Mouse (Mus musculus) brain, adult 2 months (tissue): ENCODE results near the gene Cdh15.
A peak's percentile ranks its signal among the peaks of the same experiment; 100 is the strongest.

ENCODE experiments used
- DNase-seq: peaks from one replicate; pipeline ENCODE4 v3.0.0; 2011; ENCODE audit warnings: low read depth, low spot score

Cdh15 gene

DNA sequence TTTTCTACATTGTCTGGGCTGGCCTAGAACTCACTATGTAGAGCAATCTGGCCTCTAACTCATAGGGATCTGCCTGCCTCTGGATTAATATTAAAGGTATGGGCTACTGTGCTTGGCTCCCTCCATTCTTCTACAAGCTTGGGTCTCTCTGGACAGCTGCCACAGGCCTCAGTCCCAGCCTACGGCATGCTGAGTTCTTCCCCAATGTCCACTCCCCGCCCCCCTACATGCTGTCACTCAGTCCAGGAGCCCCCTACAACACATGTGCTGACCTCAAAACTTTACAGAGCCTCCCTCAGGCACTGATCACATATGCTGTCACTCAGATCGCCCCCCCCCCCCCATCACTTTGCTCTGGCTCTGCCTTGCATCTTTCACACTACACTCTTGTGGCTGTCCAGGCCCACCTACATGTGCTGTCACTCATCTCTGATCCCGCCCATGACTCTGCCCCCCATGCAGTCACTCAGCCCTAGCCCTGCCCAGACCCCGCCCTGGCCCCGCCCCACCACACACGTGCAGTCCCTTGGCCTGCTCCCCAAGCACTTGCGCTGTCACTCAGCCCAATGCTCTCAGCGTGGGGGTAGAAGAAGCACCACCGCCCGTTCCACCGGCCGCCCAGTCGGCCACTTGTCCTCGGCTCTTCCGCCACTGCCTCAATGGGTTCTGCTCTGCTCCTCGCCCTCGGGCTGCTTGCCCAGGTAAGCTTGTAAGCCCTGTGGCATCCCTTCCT, at the start of gene Cdh15:
TSS of gene Cdh15 (plus strand) at position 138 of the 733 bp plus-strand sequence.
- DNase-seq: peak; percentile 95

DNA sequence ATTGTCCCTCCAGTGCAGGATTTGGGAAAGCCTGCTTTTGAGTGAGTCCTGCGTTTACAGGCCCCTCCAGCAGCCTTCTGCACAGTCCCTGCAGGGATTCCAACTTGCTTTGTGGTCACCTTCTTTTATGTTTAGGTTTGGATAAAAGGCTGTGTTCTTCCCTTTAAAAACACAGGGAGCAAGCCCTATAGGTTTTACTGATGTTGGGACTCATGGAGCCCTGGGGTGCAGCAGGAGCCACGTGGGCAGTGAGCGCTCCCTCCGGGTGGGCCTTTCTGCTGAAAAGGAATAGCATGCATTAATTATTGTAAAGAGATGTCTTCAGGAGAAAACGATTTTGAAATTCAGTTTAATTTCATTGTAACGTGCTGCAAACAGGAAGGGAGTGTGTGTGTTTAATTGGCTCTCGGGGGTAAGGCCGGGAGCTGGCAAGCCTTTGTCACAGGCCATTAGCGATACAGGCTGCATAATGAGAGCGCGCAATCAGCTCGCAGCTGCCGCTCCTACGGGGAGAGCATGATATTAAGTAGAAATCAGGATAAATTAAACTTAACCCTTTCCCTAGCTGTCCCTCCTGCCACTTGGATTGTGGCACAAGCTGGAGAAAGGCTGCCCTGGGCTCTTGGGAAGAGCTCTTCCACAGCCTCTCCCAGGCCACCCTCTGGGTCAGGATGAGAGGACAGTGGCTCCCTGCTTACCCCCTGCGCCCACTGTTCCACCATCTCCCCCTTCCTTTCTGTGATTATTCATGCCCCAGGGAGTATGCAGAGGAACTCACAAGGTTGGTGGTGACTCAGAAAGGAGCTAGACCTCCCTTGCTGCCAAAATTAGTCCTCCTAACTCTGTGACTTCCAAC, 43.6 kb upstream of the Cdh15 start:
- DNase-seq: peak; percentile 78

DNA sequence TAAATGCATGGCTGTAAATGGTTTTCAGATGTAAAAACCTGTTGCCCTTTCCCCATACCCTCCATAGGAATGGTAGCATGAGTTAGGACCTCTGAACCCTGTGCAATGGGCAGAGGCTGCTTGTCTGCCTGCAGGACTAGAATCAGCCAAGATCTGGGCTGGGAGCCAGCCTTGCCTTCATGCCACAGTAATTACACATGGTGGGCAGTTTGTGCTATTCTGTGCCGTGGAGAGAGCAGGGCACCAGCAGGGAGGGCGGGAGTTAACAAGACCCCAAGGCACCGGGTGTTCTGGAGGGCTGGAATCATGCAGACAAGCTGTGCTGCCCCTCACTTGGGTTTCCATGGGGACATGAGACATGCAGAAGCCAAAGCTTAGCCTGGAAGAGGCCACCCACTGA, 42.4 kb upstream of the Cdh15 start:
- peak; percentile 82 for DNase-seq

DNA sequence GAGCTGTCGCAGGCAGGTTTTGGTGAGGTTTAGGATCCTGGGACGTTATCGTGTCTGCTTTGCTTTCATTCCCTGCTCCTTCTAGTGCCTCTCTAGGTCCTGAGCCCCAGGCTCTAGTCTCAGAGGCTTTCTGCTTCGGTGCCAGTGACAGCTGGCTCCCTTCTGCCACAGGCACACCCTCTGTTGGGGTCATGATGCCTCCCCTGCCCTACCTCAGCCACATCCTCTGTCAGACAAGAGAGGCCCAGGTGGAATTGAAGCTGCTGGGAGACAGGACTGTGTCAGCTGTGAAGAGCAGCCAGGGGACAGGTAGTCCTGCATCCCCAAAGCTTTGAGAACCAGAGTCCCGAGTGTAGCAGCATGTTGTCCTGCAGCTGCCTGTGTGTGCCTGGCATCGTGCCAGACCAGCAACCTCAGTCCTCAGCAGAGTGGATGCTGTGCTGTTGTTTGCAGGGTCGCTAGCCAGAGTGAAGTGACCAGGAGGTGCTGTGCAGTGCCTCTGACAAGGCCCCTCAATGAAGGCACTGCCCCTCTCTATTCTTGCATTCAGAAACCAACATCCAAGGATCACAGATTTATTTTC, 40.7 kb upstream of the Cdh15 start:
- no peak for DNase-seq

DNA sequence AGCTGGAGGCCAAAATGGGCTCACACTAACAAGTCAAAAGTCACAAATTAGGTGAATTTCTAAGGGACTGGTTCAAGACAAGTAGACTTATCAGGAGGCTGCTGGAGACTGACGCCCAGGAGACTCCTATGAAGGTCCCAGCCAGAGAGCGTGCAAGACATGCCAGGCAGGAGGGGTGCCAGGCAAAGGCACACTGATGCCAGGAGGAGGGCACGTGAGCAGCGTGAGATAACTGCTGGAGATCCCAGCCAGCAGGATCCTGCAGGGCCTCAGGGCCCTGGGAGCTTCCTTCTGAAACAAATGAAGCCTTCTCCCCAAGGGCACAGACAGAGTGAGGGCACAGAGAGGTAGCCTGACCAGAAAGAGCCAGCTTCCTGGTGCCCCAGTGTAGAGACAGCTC, 39.9 kb upstream of the Cdh15 start:
- no peak for DNase-seq

DNA sequence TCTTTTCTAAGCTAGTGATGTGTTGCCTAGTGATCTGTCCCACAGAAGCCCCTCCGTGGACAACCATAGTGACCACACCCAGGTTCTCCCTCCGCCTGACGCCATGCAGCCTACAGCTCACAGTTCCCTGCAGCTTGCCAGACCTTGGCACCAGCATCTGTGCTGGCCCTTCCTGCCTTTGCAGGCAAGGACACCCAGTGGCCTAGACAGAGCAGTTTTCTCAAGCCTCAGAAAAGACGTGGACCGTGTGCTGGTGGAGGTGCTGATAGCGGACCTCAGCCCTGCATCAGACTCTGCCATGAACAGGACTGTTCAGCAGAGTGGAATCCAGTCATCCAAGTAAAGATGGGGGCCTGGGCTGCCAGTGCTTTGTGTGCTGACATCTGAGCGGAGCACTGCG, 37.4 kb upstream of the Cdh15 start:
- DNase-seq: peak; percentile 42

DNA sequence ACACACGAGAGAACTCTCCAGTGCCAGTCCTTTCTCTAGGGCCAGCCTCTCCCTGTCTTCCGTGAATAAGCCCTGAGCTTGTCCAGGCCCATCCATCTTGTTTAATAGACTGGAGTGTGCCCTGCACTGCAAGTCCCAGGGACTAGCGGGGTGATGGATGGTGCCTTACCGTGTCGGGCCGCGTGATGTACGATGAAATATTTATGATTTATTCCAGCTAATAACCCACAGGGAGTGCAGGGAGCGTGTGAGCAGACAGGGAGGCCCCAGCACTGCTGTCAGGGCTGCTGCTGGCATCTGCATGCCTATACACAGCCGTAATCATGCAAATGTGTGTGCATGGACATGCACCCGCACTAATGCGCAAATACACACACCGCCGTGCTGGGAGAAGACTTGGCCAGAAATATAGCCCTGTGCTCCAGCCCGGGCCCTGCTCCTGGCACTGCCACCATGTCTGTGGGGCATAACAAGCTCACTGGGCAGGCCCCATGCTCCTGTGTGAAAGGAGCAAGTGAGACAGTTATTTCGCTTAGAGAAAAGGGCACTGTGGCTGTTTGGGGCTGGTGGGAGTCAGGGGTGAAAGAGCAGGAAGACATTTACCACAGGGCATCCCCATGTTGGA, 35.8 kb upstream of the Cdh15 start:
- DNase-seq: no peak

DNA sequence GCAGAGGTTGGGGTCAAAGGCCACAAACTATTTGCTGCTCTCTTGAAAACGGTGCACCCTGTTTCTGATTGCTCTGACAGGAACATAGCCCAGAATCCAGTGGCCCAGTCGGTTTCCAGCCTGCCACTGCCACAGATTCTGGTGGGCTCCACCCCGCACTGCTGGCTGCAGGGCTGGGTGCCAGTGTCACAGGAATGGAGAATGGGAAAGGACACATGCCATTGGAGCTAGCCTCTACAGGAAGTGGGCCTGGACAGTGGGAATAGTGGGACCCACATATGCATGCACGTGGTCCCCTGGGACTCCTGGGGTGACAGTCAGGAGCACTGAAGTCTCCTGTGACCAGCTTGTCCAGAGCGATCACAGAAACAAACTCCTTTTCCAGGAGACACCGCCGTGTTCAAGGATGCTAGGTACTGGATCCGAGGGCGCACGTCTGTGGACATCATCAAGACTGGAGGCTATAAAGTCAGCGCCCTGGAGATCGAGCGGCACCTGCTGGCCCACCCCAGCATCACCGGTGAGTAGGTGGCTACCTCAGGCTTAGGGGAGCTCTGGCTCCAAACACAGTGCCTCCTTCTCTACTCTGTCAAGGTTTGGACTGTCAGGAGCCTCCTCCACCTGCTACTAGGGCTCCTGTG, 35.0 kb upstream of the Cdh15 start:
- no peak for DNase-seq

DNA sequence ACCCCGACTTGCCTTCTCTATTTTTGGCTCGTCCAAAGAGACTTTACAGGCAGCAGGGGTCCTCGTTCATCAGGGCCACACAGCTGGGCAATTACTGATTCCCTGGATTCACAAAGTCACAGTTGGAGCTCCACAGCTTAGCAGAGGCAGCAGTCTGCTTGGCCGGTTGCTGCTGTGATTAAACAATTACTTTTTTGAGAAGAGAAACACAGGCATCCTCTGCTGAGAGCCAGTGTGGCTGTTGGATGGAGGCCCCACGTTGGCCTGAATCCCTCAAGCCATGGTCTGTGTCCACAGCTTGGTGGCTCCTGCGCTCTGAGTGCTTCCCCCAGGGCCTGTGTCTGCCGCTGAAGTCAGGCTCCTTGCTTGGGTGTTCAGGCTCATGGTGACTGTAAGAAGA, 33.2 kb upstream of the Cdh15 start:
- DNase-seq: peak; percentile 76

DNA sequence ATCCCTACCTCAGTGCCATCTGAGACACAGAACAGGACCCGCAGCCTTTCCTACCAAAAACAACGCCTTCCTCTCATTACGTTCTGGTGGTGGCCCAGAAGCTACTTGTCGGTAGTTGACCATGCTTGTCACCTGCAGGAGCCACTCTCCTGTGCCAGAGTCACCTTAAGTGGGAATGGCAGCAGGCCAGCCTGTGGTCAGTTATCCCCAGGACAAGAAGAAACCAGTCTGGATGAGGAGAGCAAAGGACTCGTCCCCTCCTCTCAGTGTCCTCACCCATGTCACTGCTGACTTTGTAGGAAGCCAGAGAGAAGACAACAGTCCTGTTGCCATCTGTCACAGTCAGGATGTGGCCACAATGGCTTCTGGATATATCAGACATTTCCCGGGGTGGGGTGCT, 30.8 kb upstream of the Cdh15 start:
- no peak for DNase-seq

DNA sequence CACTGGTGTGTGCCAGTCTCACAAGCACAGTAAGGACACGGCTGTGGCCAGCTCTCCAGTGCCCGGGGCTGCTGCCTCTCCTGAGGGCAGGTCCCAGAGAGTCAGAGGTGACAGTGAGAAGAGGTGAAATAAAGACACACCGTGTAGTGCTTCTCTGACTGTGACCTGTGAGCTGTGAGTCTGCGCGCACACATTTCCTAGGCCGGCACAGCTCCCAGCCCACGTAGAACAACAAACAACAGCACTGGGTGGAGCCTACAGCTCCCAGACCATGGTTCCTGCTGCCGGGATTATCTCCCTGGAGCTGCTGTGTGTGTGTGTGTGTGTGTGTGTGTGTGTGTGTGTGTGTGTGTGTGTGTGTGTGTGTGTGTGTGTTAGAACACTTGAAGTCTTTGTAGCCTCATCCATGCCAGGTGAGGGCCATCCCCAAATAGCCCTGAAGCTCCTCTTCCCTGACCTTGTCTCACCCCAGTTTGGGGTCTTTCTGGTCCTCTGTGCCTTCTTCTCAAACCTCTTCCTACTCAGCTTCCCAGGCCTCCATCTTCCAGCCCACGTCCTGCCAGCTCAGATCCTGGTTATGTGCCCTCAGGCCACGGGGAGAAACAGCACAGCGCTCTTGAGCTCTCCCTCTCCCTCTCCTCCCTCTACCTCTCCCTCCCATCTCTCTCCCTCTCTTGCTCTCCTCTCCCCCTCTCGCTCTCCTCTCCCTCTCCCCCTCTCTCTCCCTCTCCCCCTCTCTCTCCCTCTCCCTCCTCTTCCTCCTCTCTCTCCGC, 29.9 kb upstream of the Cdh15 start:
- peak; percentile 49 for DNase-seq

DNA sequence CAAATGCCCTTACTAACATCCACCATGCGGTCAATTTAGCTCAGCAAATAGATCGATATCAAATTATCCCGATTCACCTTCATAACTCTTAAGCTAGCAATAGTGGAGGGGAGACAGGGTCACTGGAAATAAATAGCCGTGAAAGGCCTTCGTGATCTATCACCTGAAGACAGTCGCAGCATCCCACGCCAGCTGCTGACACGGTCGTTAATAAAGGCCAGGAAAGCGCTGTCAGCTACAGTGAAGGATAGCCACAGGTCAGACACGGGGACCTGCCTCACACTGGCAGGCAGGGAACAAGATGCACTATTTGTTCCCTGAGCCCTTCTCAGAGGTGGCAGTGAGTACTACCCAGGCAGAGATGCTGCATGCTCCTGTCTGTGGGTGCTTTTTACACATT, 28.0 kb upstream of the Cdh15 start:
- no peak for DNase-seq

DNA sequence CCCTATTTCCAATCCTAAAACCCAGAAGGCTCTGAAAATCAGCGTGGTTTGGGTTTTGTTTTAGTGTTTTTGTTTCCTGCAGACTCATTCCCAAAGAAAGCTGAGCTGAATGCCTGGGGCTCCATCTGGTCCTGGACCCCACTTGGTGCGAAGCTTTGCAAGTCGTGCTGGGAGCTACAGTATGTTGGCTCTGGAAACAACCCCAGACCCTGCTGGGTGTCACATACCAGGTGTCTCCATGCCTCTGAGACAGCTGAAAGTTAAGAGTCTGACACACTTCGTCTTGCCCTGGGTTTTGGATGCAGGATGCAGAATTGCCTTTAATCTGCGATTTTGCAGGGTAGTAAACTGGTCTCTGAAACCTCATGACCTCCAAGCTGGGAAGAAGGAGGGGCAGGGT, 23.2 kb upstream of the Cdh15 start:
- peak; percentile 91 for DNase-seq

DNA sequence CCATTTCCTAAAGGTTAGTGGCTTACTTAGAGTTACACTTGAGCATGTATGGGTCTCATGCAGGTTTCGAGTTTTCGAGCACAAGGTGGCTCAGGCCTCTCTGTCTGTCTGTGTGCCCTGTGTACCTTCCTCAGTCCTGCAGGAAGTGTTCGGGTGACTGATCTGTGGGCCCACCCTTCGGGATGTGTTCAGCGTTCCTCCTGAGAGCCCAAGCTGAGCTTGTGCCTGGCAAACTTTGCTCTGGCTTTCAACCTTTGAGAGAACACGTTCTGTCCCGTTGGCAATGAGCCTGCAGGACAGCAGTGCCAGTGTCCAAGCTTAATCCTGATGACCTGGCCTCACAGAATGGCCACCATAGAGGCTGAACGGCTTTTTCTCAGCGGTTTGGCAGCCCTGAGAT, 22.8 kb upstream of the Cdh15 start:
- peak; percentile 65 for DNase-seq

DNA sequence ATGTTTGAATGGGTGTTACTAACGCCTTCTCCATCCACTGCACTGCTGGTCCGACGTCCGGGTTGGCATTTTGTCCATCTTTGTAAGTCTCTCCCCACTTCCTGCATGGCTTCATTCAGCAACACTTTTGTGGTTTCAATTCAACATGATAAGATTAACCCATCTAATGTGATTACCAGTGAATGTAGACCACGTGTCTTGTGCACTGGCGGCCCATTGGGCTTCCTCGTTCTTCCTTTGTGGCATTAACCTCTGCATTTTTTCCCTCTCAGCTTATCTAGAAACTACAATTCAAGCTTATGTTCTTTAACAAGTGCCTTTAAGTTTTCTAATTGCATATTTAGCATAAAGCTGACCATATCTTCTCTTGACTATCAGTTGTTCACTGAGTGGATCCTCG, 22.4 kb upstream of the Cdh15 start:
- no peak for DNase-seq

DNA sequence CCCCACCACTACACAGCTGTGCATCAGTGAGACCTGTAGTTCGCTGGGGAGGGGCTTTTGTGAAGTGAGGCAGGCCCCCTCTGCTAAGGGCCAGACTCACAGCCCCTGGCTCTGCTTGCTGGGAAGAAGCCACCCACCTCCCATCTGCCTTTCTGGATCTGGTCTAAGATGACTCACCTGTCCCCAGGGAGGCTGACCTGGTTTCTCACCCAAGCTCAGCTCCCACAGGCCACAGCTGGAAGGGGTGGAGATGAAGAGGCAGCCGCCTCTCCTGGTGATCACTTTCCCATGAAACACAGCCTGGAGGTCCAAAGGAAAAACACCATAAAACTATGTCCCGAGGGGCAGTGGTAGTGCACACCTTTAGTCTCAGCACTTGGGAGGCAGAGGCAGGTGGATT, 18.4 kb upstream of the Cdh15 start:
- peak; percentile 45 for DNase-seq

DNA sequence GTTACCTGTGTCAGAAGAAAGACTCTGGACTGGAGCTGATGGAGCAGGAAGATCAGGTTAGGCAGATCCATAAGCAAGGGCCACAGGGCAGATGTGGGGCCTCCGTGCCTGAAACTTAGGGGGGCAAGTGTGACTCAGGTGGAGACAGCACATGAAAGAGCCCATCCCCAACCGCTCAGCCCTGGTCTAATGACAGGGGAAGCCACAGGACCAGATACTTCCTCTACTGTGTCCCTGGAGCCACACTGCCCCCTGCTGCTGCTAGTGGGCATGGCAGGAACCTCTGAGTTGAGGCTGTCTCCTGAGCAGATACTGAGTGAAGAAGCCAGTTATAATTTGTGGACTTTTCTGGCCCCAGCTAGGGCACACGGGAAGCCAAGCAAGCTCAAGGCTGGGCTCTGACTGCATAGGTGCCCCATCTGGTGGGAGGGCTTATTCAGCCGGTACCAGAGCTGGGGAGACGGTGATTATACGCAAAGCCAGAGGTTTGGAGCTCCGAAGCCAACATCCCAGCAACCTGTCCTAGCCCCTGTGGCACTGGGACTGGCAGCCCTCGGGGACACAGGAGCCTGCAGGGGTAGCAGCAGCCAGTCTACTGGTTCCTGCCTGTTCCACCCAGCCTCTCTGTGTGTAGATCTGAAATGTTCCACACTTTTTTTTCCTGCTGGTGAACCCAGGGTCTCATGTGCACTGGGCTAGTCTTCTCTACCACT, 17.3 kb upstream of the Cdh15 start:
- peak; percentile 90 for DNase-seq

DNA sequence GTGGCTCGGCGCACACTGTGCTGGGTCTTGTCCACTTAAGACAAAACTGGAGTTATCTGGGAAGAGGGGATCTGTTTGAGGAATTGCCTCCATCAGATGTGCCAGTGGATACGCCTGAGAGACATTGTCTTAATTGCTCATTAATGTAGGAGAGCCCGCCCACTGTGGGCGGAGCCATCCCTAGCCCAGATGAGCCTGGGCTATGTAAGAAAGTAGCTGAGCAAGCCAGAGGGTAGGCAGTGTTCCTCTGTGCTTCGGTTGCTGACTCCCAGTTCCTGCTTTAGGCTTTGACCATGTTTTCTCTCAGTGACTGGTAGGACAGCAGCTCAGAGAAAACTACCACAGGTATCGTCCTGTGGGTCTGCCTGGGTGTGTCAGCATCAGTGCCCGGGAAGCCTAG, 13.3 kb upstream of the Cdh15 start:
- no peak for DNase-seq

DNA sequence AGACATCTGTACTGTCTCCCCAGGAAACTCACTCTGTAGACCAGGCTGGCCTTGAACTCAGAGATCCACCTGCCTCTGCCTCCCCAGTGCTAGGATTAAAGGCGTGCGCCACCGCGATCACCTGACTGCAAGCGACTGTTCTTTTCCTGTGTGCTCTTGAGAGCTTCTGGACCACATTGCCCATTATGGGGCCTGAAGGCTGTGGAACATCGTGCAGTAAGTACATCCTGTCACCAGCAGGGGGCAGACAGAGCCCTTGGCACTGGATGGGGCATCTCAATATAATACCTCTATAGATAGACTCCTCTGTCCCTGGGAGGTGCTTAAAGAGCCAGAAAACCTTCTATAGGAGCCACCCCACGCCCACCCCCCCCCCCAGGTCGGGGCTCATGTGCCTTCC, 12.8 kb upstream of the Cdh15 start:
- peak; percentile 94 for DNase-seq

DNA sequence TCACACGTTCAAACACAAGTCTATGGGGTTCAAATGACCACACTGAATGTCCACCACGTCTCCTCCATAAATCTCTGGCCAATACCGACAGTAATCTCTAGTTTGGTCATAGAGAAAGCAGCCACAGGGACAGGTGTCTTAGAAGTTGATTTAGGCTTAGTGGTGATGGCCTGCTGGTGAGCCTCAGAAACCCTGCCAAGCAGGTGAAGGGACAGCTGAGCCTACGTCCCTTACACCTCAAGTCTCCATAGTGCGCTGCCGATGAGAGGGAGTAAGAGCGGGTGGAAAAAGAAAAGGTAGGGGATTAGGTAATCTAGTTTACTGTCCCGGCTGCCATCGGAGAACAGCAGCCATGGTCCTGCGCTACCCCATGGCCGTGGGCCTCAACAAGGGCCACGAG, 11.6 kb upstream of the Cdh15 start:
- DNase-seq: no peak
